Mouse (Mus musculus) spleen, adult 2 months (tissue): ENCODE data around the gene Nat8f1. TPM values are rescaled to one million over a fixed set of nuclear protein-coding genes. Genes with fewer than 3 reads are reported as not detected.
A peak's percentile ranks its signal among the peaks of the same experiment; 100 is the strongest.
"Not testable (repeated sequence)": the region's sequence is repeated elsewhere in the genome, so short reads cannot be mapped to it uniquely, and the experiment has no call there.

Source experiments
- DNase-seq, 2 experiments: peaks; one replicate each; pipeline versions ENCODE4 v3.0.0 to v3.0.0-alpha.2; 2012 to 2021; ENCODE audit warnings: low spot score in 2 of 2, low read depth in 1 of 2
- H3K27ac ChIP-seq: fragments of 200-500 bp; 2 replicates; pipeline ENCODE4 v1.5.1; 2012; ENCODE audit warnings: low read length, inconsistent platforms; ENCODE audit not compliant: insufficient read depth
- H3K27me3 ChIP-seq: fragments of 200-500 bp; 2 replicates; pipeline ENCODE4 v1.6.1; 2012; ENCODE audit warnings: mild to moderate bottlenecking, moderate library complexity, low read length, inconsistent platforms; ENCODE audit not compliant: control insufficient read depth, insufficient read depth
- H3K36me3 ChIP-seq: fragments of 200-500 bp; 2 replicates; pipeline ENCODE4 v1.6.1; 2012; ENCODE audit warnings: mild to moderate bottlenecking, low read length, inconsistent platforms; ENCODE audit not compliant: control insufficient read depth, insufficient read depth
- H3K4me1 ChIP-seq: fragments of 200-500 bp; 2 replicates; pipeline ENCODE4 v1.6.1; 2011; ENCODE audit warnings: inconsistent platforms; ENCODE audit not compliant: control insufficient read depth, insufficient read depth, insufficient read length
- H3K4me3 ChIP-seq: fragments of 200-500 bp; 2 replicates; pipeline ENCODE4 v1.5.1; 2011; ENCODE audit warnings: mild to moderate bottlenecking, inconsistent platforms; ENCODE audit not compliant: insufficient read depth, insufficient read length; ENCODE audit errors: extremely low read depth
- CTCF ChIP-seq: fragments of 200-500 bp; IDR thresholded peaks from 2 replicates; pipeline ENCODE4 v1.5.1; 2011; ENCODE audit warnings: mild to moderate bottlenecking, inconsistent platforms; ENCODE audit not compliant: insufficient read depth, insufficient read length, insufficient replicate concordance; ENCODE audit errors: extremely low read depth
- POLR2A ChIP-seq: fragments of 200-500 bp; IDR thresholded peaks from 2 replicates; pipeline ENCODE4 v1.6.1; 2011; ENCODE audit warnings: low read depth, low read length, inconsistent platforms
- WGBS: fragments of 180-500 bp; shearing (Covaris S2); methylation state at CpG from one replicate; pipeline ENCODE4 v1.1.7; 2018; 5-methylcytosine and 5-hydroxymethylcytosine counted together
- polyA plus RNA-seq: library from polyadenylated mRNA; depleted of rRNA; stranded (reverse); fragments of >200 nt; gene quantifications from 2 replicates; pipeline ENCODE4 v1.2.3, GENCODE M21; 2012

The Nat8f1 gene
- polyA plus RNA-seq, 1 experiment: 8.6 TPM

DNA sequence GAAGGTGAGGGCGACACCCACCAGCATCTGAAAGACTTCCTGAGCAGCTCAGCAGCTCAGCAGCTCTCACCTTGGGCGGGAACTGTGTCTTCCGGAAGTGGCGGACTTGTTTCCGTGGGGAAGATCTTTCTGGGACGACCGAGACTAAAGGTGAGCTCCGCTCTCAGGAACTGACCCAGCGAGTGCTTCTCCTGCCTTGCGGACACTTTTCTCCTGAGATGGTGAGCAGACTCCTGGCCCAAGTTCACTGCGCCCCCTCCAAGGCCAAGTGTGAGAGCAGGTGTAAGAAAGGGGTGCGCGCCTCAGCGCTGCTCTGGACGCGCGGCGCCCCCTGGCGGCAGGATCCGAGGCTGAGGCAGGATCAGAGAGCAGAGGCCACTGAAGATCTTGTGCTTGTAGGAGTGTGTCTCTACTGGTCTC lies 10.8 kb downstream of the Nat8f1 start, which contains the start of gene Nat8f4:
Gene Nat8f4 (minus strand): TSS at position 243 of the 420 bp plus-strand sequence.
- Histone ChIP-seq H3K4me3 (peak within 1 kb of the TSS; percentile 70), H3K27ac (peak within 1 kb of the TSS; percentile 77)
- H3K27me3 ChIP-seq, H3K36me3 ChIP-seq, H3K4me1 ChIP-seq: not testable (repeated sequence)
- peak; percentile 50; the same call in 1 of the 2 replicates for TF ChIP-seq CTCF
- peak; percentile 29 to 72 for DNase-seq
- 10% methylated on average over 20 of the region's 20 CpGs for whole genome bisulfite sequencing

DNA sequence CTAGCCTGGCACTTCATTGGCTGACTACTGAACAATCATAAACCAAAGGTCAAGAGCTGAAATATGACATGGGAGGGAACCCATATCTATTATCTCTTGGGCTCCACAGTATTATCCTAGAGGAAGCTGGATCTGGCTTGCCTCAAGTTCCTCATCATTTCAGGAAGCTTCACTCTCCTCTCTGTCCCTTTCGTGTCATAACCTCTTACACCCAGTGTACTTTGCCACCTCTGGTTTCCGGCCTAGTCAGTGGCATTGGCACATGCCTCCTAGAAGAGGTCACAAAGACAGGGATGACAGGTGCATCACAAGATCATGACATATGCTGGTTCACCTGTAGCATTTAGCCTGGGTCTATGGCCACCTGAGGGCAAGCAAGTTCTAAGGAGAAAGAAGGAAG lies 13.2 kb downstream of the Nat8f1 start:
- Histone ChIP-seq H3K4me3 (no peak overlapping the region), H3K36me3 (no peaks in the 10 kb centered on the region), H3K4me1 (no peaks in the 10 kb centered on the region), H3K27ac (no peak overlapping the region), H3K27me3 (no peaks in the 10 kb centered on the region)
- TF ChIP-seq CTCF (no peak), POLR2A (no peak)
- WGBS: 90% methylated on average over 2 of the region's 2 CpGs
- no peak for DNase-seq

DNA sequence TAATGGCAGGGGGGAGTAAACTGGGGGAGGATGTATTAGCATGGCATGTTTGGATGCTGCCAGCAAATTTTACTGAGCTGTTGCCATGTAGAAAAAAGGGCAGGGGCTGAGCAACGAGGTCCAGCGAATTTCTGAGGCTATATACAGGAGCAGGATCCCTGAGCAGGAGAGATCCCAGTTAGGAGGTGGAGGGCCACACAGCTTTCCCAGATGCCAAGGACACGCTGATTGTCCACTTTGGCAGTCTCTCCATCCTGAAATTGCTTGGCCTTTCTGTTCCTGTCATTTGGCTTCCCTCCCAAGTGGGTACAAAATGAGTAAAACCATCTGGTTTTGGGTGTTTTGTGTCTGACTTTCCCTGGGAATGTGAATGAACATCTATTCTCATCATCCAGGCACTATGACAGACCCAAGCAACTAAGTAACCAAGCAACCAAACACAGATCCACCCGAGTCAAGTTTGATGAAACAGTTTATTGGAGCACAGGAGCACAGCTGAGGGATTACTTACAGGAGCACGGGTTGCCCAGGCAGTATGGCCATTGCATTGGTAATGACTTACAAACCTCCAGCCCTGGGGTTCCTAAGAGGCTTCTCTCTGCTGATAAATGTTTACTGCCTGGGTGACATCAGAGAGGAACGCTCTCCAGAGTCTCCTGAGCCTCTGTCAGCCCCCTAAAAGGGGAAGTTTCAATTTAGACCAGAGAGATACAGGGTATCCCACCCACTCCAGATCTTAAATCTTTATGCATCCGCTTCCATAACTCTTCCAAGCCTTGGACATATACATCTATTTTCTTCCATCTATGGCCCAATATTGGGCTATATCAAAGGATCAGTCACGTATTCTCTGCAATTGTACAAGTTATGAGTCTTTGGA lies 16.7 kb downstream of the Nat8f1 start:
- 76% methylated on average over 7 of the region's 8 CpGs for WGBS
- H3K4me3 ChIP-seq, DNase-seq, H3K4me1 ChIP-seq, H3K36me3 ChIP-seq, H3K27me3 ChIP-seq, H3K27ac ChIP-seq: not testable (repeated sequence)

DNA sequence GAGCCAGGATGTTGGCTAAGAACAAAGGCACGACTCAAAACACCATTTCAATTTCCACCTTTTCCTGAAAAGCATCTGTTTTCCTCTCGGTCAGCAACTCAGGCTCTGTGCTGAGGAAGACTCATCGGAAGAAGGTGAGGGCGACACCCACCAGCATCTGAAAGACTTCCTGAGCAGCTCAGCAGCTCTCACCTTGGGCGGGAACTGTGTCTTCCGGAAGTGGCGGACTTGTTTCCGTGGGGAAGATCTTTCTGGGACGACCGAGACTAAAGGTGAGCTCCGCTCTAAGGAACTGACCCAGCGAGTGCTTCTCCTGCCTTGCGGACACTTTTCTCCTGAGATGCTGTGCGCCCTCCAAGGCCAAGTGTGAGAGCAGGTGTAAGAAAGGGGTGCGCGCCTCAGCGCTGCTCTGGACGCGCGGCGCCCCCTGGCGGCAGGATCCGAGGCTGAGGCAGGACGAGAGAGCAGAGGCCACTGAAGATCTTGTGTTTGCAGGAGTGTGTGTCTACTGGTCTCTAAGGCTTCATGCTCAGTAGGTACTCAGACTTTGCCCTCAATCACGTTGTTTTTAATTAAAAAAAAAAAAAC lies 20.3 kb downstream of the Nat8f1 start:
- H3K4me3 ChIP-seq, H3K36me3 ChIP-seq, DNase-seq, H3K27me3 ChIP-seq, H3K27ac ChIP-seq, H3K4me1 ChIP-seq: not testable (repeated sequence)
- 75% methylated on average over 25 of the region's 25 CpGs for whole genome bisulfite sequencing
- peak; percentile 40; the same call in 1 of the 2 replicates for TF ChIP-seq CTCF

DNA sequence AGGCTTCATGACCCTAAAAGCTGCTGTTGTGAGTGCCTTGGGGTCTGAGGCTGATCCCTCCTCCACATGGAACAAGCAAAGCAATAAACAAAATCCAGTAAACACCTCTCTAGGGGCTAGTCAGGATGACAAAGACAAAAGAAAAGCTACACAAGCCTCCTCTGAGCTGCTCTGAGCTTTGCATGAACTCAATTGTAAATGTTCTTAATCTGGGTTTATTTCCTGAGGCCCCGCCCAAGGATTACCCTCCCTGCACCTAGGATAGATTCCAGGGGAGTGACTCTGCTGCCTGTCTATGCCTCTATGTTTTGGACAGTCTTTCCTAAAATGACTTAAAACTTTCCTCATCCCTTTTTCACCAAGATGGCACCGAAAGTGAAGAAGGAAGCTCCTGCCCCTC lies 26.5 kb downstream of the Nat8f1 start:
- no peak overlapping the region for H3K4me3 ChIP-seq
- WGBS: 80% methylated on average over 2 of the region's 2 CpGs
- no peaks in the 10 kb centered on the region for H3K4me1 ChIP-seq
- H3K27me3 ChIP-seq: no peaks in the 10 kb centered on the region
- TF ChIP-seq CTCF: no peak
- TF ChIP-seq POLR2A: no peak
- no peak overlapping the region for H3K27ac ChIP-seq
- no peaks in the 10 kb centered on the region for H3K36me3 ChIP-seq
- DNase-seq: no peak

DNA sequence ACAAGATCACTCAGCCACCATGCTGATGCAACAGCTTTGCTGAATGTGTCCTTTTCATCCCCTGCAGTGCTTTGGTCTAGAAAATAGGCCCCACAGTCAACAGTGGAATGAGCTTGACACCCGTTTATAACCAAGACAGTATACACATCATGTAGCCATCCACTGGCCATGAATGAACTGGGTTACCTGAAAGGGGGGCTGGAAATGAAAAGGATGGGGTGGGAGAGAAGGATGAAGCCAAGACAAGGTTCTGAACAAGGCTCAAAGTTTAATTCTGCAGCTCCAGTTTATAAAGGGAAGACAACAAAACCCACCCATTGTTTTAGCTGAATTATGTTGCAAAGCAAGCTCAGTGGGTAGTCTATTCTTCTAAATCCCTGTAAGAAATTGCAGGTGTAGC lies 31.2 kb downstream of the Nat8f1 start:
- no peaks in the 10 kb centered on the region for H3K27me3 ChIP-seq
- WGBS: 85% methylated on average over 1 of the region's 1 CpGs
- no peak for TF ChIP-seq POLR2A
- TF ChIP-seq CTCF: no peak

DNA sequence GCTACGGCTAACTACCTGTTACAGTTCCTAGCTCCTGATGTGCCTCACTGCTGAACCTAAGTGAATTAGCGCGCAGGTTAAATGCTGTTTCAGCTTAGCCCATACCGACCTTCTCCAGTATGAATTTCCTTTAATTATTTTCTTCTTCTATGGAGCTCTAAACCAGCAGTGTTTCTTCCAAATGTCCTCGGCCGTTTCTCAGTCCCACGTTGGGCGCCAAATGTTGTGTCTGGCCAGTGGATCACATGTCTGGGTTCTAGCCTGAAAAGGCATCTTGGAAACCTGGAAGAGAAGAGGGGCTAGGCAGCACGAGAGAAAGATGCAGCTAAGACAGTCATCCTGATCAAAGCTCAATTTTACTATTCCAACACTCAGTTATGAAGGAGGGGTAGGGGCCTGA lies 32.2 kb downstream of the Nat8f1 start:
- WGBS: 89% methylated on average over 9 of the region's 9 CpGs
- H3K36me3 ChIP-seq, H3K27me3 ChIP-seq, H3K4me3 ChIP-seq, DNase-seq, H3K4me1 ChIP-seq, H3K27ac ChIP-seq: not testable (repeated sequence)

More for the DNA sequence above, 31.2 kb downstream of the Nat8f1 start:
- H3K27ac ChIP-seq: no peak overlapping the region
- no peak for DNase-seq
- no peaks in the 10 kb centered on the region for H3K36me3 ChIP-seq
- H3K4me1 ChIP-seq: no peaks in the 10 kb centered on the region
- H3K4me3 ChIP-seq: no peak overlapping the region

DNA sequence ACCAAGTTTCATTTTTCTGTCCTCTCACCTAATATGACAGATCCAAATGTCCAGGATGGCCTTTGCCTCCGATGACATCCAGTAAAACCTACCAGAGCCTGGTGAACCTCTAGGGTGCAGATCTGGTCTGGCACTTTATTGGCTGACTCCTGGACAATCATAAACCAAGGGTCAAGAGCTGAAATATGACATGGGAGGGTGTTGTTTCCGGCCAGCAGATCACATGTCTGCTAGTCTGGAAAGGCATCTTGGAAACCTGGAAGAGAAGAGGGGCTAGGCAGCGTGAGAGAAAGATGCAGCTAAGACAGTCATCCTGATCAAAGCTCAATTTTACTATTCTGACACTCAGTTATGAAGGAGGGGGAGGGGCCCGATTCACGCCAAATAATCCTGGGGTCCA lies 46.5 kb downstream of the Nat8f1 start, which contains the start of gene Nat8f2:
Gene Nat8f2 (minus strand): TSS at position 153 of the 400 bp plus-strand sequence.
- H3K27me3 ChIP-seq, H3K4me1 ChIP-seq, H3K27ac ChIP-seq, H3K4me3 ChIP-seq, H3K36me3 ChIP-seq, DNase-seq: not testable (repeated sequence)
- WGBS: 86% methylated on average over 5 of the region's 5 CpGs
